Mouse (Mus musculus) CH12.LX (cell line): Measurements from ENCODE around the gene Hck.

Experiments used
- CTCF ChIP-seq, 2 experiments: IDR thresholded peaks in 1 of 2; conservative IDR thresholded peaks in 1 of 2; 2 replicates each; pipeline ENCODE4 v1.5.1; 2011 to 2012; ENCODE audit warnings: low read depth in 2 of 2, low read length in 2 of 2, improper control_type of control experiment in 1 of 2, inconsistent platforms in 1 of 2, mild to moderate bottlenecking in 1 of 2, moderate library complexity in 1 of 2
- EP300 ChIP-seq: IDR thresholded peaks from 2 replicates; pipeline ENCODE4 v1.6.1; 2011; ENCODE audit warnings: low read length, improper control_type of control experiment
- MAFK ChIP-seq: IDR thresholded peaks from 2 replicates; pipeline ENCODE4 v1.6.1; 2011; ENCODE audit warnings: low read length, improper control_type of control experiment; ENCODE audit not compliant: insufficient replicate concordance
- SIN3A ChIP-seq: IDR thresholded peaks from 2 replicates; pipeline ENCODE4 v1.6.1; 2012; ENCODE audit warnings: low read length, improper control_type of control experiment, inconsistent platforms
- ZC3H11A ChIP-seq: IDR thresholded peaks from 2 replicates; pipeline ENCODE4 v1.6.1; 2012; ENCODE audit warnings: low read depth, mild to moderate bottlenecking, inconsistent platforms, low read length, improper control_type of control experiment
- ZKSCAN1 ChIP-seq: IDR thresholded peaks from 2 replicates; pipeline ENCODE4 v1.6.1; 2012; ENCODE audit warnings: low read depth, inconsistent platforms, low read length, improper control_type of control experiment, borderline replicate concordance

DNA sequence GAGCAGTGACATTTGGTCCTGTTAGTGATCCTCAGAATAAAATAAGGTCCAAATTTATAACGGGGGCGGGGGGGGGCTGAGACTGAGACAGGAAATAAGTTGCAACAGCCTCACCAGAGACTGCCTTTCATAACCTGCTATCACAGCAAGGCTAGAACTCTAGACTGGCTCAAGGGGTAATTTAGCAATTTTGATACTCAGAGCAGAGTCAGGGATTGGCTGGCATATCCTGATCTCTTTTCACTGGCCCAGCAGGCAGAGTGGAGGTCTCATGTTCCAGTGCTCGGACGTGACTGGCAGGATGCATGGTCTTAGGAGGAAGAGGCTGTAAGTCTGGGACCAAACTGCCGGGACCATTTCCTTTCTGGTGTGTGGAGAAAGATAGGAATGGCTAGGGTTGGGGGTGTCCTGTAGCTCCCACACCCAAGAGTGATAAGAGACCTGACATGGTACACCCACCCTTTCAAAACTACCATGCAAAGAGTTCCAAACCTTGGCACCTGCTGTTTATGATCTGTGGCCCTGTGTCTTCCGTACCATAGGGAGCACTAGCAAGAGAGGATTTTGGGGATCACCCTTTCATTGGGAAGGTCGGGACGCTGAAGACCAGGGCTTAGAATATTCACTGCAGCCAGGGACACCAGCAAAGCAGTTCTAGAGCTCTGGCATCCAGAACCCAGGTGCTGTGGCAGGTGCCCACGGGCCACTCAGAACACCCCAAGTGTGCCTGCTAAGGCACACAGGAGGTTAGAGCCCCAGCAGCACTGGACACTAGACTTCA is 43.9 kb upstream of the Hck start:
- TF ChIP-seq EP300 (no peak), SIN3A (no peak), MAFK (no peak), CTCF (conservative IDR thresholded peaks at IDR 0.05 in 1 of 2, IDR thresholded peaks at IDR 0.05 in 1 of 2; ENCODE audit: low read depth in 2 of 2, low read length in 2 of 2) (no peak), ZC3H11A (no peak), ZKSCAN1 (no peak)
